Mouse (Mus musculus) left cerebral cortex, postnatal 36 days (tissue): ENCODE measurements around the gene Sumo3. TPM values are rescaled to one million over a fixed set of nuclear protein-coding genes. Genes with fewer than 3 reads are reported as not detected.

Experiments
- DNase-seq, 2 experiments: peaks; one replicate each; pipeline ENCODE4 v3.0.0; 2021 to 2022; ENCODE audit warnings: low spot score in 2 of 2, mixed read lengths in 1 of 2
- intact Hi-C: fragments of 180-260 bp; cut with DNase I; formaldehyde crosslinking; loops from one replicate; pipeline ENCODE4 v1.15.1; 2025
- microRNA-seq: library from miRNA; unstranded; fragments of <30 nt; microRNA quantifications from one replicate; pipeline ENCODE4 v1.2.0, GENCODE M21; 2022
- total RNA-seq, 2 experiments: library from RNA; stranded (reverse); gene quantifications; 2 replicates each; pipeline ENCODE4 v1.2.3; 2021

Sumo3 gene
- total RNA-seq, 2 experiments from 2014 or later = 140 to 168 TPM

GRCm38 (mm10) chr10:77658286-77658994, 52.5 kb downstream of the Sumo3 start:
- no peak for DNase-seq
- intact Hi-C loops = no loop called here

GRCm38 (mm10) chr10:77663949-77664665, 58.2 kb downstream of the Sumo3 start:
- no peak for DNase-seq
- intact Hi-C loops = no loop called here

- intact Hi-C loops = no loop called here
Measured at GRCm38 (mm10) chr10:77666342-77666741, 60.4 kb downstream of the Sumo3 start.

GRCm38 (mm10) chr10:77667402-77667801, 61.5 kb downstream of the Sumo3 start:
- intact Hi-C loops = no loop called here
- peak in 1 of 2 experiments; percentile 56 for DNase-seq

More at GRCm38 (mm10) chr10:77666342-77666741, 60.4 kb downstream of the Sumo3 start:
- DNase-seq = no peak

Small RNAs within 50 kb of the gene (microRNA-seq; reads per million reads assigned to microRNA genes)
- gene Mir1930 = 5.6 reads per million, percentile 19 among the genes with 10 or more reads in this experiment

Other genes starting within 250 kb of the Sumo3 start
- gene Adarb1, start 187.8 kb upstream of the Sumo3 start, total RNA-seq = 100 to 1,000 TPM; 135 to 147 TPM
- gene Fam207a, start 90.3 kb upstream of the Sumo3 start, total RNA-seq = 10 to 100 TPM; 33.7 to 33.8 TPM
- gene Itgb2, start 75.8 kb upstream of the Sumo3 start, total RNA-seq = 1 to 10 TPM; 2.9 to 3.4 TPM
- gene Pttg1ip, start 24.4 kb upstream of the Sumo3 start, total RNA-seq = 10 to 100 TPM; 71.2 to 88.3 TPM
- 10 to 100 TPM in 1 of 2 experiments, 1 to 10 TPM in 1; 9.8 to 18.2 TPM for gene Gm49325, start 100 bp downstream of the Sumo3 start, total RNA-seq
- gene Ube2g2, start 16.2 kb downstream of the Sumo3 start, total RNA-seq = 10 to 100 TPM; 46.2 to 46.4 TPM
- gene Tspear, start 80.5 kb downstream of the Sumo3 start, total RNA-seq = under 1 TPM in 1 of 2 experiments, not detected in 1; 0.25 TPM
- gene Gm19402, start 84.7 kb downstream of the Sumo3 start, total RNA-seq = not detected
- not detected for gene Gm9508, start 91.1 kb downstream of the Sumo3 start, total RNA-seq
- not detected for gene Gm10272, start 100.5 kb downstream of the Sumo3 start, total RNA-seq
- gene Gm10024, start 105.4 kb downstream of the Sumo3 start, total RNA-seq = not detected
- gene Gm10142, start 109.7 kb downstream of the Sumo3 start, total RNA-seq = not detected
- not detected for gene Krtap12-1, start 114.5 kb downstream of the Sumo3 start, total RNA-seq
- not detected for gene Gm10100, start 120.4 kb downstream of the Sumo3 start, total RNA-seq
- gene Gm18596, start 136.5 kb downstream of the Sumo3 start, total RNA-seq = not detected
- gene Gm9736, start 145.3 kb downstream of the Sumo3 start, total RNA-seq = not detected
- not detected for gene Gm3233, start 153.6 kb downstream of the Sumo3 start, total RNA-seq
- not detected for gene Gm3238, start 165.2 kb downstream of the Sumo3 start, total RNA-seq
- not detected for gene Gm7138, start 170.8 kb downstream of the Sumo3 start, total RNA-seq
- gene Gm3250, start 176.4 kb downstream of the Sumo3 start, total RNA-seq = not detected
- gene Gm7137, start 182.1 kb downstream of the Sumo3 start, total RNA-seq = not detected
- gene Gm9639, start 189.0 kb downstream of the Sumo3 start, total RNA-seq = not detected
- gene Gm19668, start 193.0 kb downstream of the Sumo3 start, total RNA-seq = not detected
- not detected for gene Gm9507, start 205.7 kb downstream of the Sumo3 start, total RNA-seq
- gene Gm2696, start 208.6 kb downstream of the Sumo3 start, total RNA-seq = not detected
- not detected for gene Krtap10-4, start 221.0 kb downstream of the Sumo3 start, total RNA-seq
- gene Krtap10-10, start 229.8 kb downstream of the Sumo3 start, total RNA-seq = not detected
- not detected for gene Gm36176, start 240.7 kb downstream of the Sumo3 start, total RNA-seq
- not detected for gene Gm10318, start 246.8 kb downstream of the Sumo3 start, total RNA-seq